Mouse (Mus musculus) heart, embryonic 12.5 days (tissue): ENCODE results near the gene Mef2c. TPM values are rescaled to one million over a fixed set of nuclear protein-coding genes. Genes with fewer than 3 reads are reported as not detected.

ENCODE experiments used
- ATAC-seq: fragments of 200-750 bp; cut with Nextera tagmentation; 2 replicates; pipeline ENCODE4 v1.8.0; 2017; ENCODE audit warnings: moderate TSS enrichment, moderate library complexity; ENCODE audit not compliant: insufficient number of reproducible peaks, low FRiP score
- H3K27ac ChIP-seq: fragments of 300-500 bp; sonication (generic); 2 replicates; pipeline ENCODE4 v1.5.1; 2016; ENCODE audit warnings: mild to moderate bottlenecking, moderate library complexity; ENCODE audit not compliant: poor library complexity, severe bottlenecking
- H3K27me3 ChIP-seq: fragments of 300-500 bp; sonication (generic); replicated peaks from 2 replicates; pipeline ENCODE4 v1.6.1; 2016; ENCODE audit warnings: mild to moderate bottlenecking, moderate library complexity
- H3K36me3 ChIP-seq: fragments of 300-500 bp; sonication (generic); 2 replicates; pipeline ENCODE4 v1.6.1; 2016; ENCODE audit warnings: mild to moderate bottlenecking, moderate library complexity
- H3K4me1 ChIP-seq: fragments of 300-500 bp; sonication (generic); replicated peaks from 2 replicates; pipeline ENCODE4 v1.6.1; 2016; ENCODE audit warnings: mild to moderate bottlenecking
- H3K4me2 ChIP-seq: fragments of 300-500 bp; sonication (generic); 2 replicates; pipeline ENCODE4 v1.6.1; 2016; ENCODE audit warnings: mild to moderate bottlenecking, moderate library complexity
- H3K4me3 ChIP-seq: fragments of 300-500 bp; sonication (generic); 2 replicates; pipeline ENCODE4 v1.5.1; 2016; ENCODE audit warnings: mild to moderate bottlenecking
- H3K9ac ChIP-seq: fragments of 300-500 bp; sonication (generic); 2 replicates; pipeline ENCODE4 v1.6.1; 2016; ENCODE audit warnings: mild to moderate bottlenecking, moderate library complexity
- H3K9me3 ChIP-seq: fragments of 300-500 bp; sonication (generic); replicated peaks from 2 replicates; pipeline ENCODE4 v1.6.1; 2016; ENCODE audit warnings: mild to moderate bottlenecking, moderate library complexity
- WGBS: fragments of 180-500 bp; shearing (Covaris S2); methylation state at CpG from one replicate; pipeline ENCODE4 v1.1.7; 2016; 5-methylcytosine and 5-hydroxymethylcytosine counted together
- polyA plus RNA-seq: library from polyadenylated mRNA; unstranded; fragments of >200 nt; fragmentation: Nextera tagmentation; extraction: Ambion mirVana; gene quantifications from 2 replicates; pipeline ENCODE4 v1.2.1, GENCODE M21; 2016

Gene Mef2c
- polyA plus RNA-seq = 117 and 127 TPM in 2 replicates

DNA sequence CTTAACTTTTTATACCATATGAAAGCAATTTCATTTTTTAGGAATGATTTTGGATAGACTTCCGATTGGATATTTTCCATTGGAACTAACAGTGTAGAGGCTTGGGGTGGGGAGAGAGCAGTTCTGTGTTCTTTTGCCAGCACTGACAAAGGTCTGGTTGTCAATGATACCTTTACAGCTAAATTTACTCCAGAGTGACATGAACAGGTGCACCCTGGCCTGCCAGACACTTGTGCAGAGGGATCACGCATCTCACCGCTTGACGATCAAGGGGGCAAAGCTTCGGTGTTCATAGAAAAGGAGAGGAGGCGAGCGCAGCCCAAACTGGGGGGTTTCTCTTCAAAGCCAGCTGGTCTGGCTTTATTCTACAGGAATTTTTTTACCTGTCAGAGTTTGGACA lies at the start of gene Mef2c:
Gene Mef2c, plus strand, starts transcription at position 116 of the 400 bp plus-strand sequence.
- no peak for ATAC-seq
- Histone ChIP-seq H3K27me3 (no peaks in the 10 kb centered on the region), H3K4me3 (no peak within 1 kb of the TSS), H3K9me3 (no peaks in the 10 kb centered on the region), H3K4me2 (no peak within 1 kb of the TSS), H3K9ac (no peak within 1 kb of the TSS), H3K27ac (no peak within 1 kb of the TSS), H3K4me1 (no peaks in the 10 kb centered on the region), H3K36me3 (no peaks in the 10 kb centered on the region)
- WGBS = 80% methylated on average over 7 of the region's 7 CpGs

DNA sequence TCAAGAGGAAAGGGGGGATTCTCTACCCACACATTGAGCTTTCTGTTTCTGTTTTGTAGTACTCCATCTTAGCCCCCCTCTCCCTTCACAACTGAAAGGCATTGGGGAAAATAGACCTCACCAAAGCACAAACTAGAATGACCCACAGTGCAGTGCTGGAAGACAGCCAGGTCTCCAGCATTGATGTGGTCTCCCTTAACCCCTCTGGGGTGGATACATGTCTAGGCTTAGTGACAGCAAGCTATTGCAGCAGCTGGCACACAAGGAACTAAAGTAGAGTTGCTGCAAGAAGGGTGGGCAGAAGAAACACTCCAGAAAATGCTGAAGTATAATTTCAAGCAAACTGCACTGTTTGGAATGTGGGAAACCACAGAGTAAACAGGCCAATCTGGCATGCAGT lies 45.1 kb upstream of the Mef2c start:
- Histone ChIP-seq H3K27ac (no peak overlapping the region), H3K9me3 (no peaks in the 10 kb centered on the region), H3K4me1 (no peaks in the 10 kb centered on the region), H3K9ac (no peak overlapping the region), H3K4me3 (no peak overlapping the region), H3K27me3 (no peaks in the 10 kb centered on the region), H3K4me2 (no peak overlapping the region), H3K36me3 (no peaks in the 10 kb centered on the region)
- ATAC-seq = no peak

DNA sequence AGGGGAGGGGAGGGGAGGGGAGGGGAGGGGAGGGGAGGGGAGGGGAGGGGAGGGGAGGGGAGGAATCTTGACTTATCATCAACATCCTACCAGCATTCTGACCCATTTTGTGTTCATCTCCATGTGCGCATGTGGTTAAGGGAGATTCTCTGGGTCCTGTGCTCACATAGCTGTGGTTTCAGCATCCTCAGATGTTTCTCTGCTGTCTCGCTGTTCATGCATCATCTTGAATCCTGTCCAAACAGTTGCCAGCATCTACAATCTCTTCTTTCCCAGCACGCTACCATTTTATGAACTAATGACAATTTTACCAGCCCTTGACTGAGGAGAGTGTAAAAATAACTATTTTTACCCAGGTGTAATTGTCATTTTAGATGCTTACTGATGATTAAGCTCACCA lies 44.2 kb upstream of the Mef2c start:
- Histone ChIP-seq H3K27me3 (no peaks in the 10 kb centered on the region), H3K4me3 (no peak overlapping the region), H3K9me3 (no peaks in the 10 kb centered on the region), H3K27ac (no peak overlapping the region), H3K4me2 (no peak overlapping the region), H3K9ac (no peak overlapping the region), H3K36me3 (no peaks in the 10 kb centered on the region), H3K4me1 (no peaks in the 10 kb centered on the region)
- WGBS = 91% methylated on average over 3 of the region's 3 CpGs
- ATAC-seq = no peak

DNA sequence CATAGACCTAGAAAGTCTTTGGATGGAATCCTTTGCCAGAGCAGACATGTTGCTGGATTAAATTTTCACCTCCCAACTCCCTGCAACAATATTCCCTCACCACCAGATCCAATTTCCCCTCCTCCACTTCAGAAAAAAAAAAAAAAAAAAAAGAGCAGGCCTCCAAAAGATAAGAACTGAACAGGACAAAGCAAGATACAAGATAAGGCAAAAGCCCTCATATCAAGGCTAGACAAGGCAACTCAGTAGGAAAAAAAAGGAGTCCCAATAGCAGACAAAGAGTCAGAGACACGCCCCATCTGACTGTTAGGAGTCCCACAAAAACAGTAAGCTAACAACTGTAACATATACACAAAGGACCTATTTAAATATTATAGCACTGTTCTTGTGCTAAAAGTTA lies 43.2 kb upstream of the Mef2c start:
- no peak overlapping the region for H3K4me3 ChIP-seq
- no peak overlapping the region for H3K27ac ChIP-seq

DNA sequence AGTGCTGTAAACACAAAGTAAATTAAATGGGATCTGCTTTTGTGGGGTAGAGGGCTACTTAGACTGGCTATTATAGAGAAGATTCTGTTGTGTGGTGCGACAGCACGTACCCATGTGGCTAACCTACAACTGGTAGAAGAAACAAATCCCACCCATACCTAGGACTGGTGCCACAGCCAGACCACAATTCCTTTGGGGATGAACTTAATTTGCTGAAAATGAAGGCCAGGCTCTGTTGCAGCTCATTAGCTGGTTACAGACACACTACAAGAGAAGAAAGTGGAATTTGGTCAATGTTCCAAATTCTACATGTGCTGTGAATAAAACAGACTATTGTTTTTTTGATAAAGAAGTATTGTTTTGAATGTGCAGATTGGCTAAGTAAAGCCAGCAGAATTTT lies 42.3 kb upstream of the Mef2c start:
- Histone ChIP-seq H3K9me3 (no peaks in the 10 kb centered on the region), H3K9ac (no peak overlapping the region), H3K4me1 (no peaks in the 10 kb centered on the region), H3K27ac (no peak overlapping the region), H3K27me3 (no peaks in the 10 kb centered on the region), H3K4me3 (no peak overlapping the region), H3K36me3 (no peaks in the 10 kb centered on the region), H3K4me2 (no peak overlapping the region)
- ATAC-seq = no peak
- WGBS = 91% methylated on average over 2 of the region's 2 CpGs

More for the DNA sequence above, 43.2 kb upstream of the Mef2c start:
- Histone ChIP-seq H3K36me3 (no peaks in the 10 kb centered on the region), H3K4me2 (no peak overlapping the region), H3K9me3 (no peaks in the 10 kb centered on the region), H3K27me3 (no peaks in the 10 kb centered on the region), H3K4me1 (no peaks in the 10 kb centered on the region), H3K9ac (no peak overlapping the region)
- ATAC-seq = no peak
- 62% methylated on average over 1 of the region's 1 CpGs for WGBS

DNA sequence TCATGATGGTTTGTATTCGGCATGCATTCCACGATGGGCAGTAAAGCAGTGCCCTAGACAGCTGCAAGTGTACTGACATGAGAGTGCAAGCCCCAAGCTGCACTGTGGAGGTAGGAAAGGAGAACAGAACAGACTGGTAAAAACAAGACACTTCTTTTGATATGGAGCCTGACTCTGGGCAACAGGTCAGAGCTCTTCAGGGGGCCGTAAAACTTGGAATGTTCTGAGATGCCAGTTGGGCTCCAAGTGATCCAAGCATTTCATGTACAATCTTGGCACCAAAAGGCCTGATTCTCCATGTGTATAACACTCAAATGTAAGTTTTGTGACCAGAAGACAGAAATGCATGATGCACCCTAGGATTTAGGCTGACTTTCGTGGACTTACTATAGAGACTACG lies 37.1 kb upstream of the Mef2c start:
- H3K4me3 ChIP-seq = no peak overlapping the region
- no peaks in the 10 kb centered on the region for H3K4me1 ChIP-seq
- no peak overlapping the region for H3K9ac ChIP-seq
- H3K36me3 ChIP-seq = no peaks in the 10 kb centered on the region
- ATAC-seq = no peak
- 86% methylated on average over 5 of the region's 5 CpGs for WGBS
- no peak overlapping the region for H3K27ac ChIP-seq
- no peaks in the 10 kb centered on the region for H3K27me3 ChIP-seq
- H3K4me2 ChIP-seq = no peak overlapping the region
- H3K9me3 ChIP-seq = no peaks in the 10 kb centered on the region

DNA sequence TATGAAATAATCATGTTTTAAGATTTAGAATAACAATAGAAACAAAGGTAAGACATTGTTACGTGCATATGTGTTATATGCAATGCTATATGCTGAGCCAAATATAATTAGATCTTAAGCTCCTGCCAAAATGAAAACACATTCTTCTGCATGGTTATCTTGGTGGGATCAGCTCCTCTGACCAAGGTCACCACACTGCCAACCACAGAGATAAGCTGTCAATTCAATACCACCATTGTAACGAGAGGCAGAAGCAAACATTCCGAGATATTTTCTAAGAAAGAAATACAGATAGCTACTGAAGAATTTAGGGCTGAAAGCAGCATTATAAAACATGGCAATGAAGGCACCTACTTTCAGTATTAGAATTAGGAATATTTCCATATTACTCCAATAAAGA lies 35.0 kb upstream of the Mef2c start:
- Histone ChIP-seq H3K4me2 (no peak overlapping the region), H3K4me3 (no peak overlapping the region), H3K9ac (no peak overlapping the region), H3K27ac (no peak overlapping the region), H3K27me3 (no peaks in the 10 kb centered on the region), H3K9me3 (no peaks in the 10 kb centered on the region), H3K36me3 (no peaks in the 10 kb centered on the region), H3K4me1 (no peaks in the 10 kb centered on the region)
- no peak for ATAC-seq
- 49% methylated on average over 3 of the region's 3 CpGs for WGBS

DNA sequence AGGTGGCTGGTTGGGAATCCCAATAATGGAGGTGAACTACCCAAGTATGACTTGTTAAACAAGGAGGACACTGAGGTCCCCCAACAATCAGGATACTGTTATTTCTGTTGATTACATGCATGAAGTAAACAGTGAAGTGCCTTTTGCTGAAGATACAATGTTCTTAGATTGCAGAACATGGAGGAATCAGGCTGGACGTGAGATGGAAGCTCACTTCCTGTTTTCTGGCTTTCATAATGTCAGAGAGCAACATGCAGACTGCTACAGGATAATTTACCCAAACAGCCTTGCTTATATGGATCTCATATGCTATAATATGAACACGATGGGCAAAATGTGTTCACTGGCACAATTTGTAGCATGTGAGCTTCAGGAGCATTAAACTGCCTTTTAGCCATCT lies 30.1 kb upstream of the Mef2c start:
- H3K9ac ChIP-seq = no peak overlapping the region
- 75% methylated on average over 2 of the region's 2 CpGs for WGBS
- H3K27ac ChIP-seq = no peak overlapping the region
- no peaks in the 10 kb centered on the region for H3K27me3 ChIP-seq
- H3K9me3 ChIP-seq = no peaks in the 10 kb centered on the region
- no peak for ATAC-seq
- no peak overlapping the region for H3K4me3 ChIP-seq
- no peak overlapping the region for H3K4me2 ChIP-seq
- H3K36me3 ChIP-seq = no peaks in the 10 kb centered on the region
- H3K4me1 ChIP-seq = no peaks in the 10 kb centered on the region

DNA sequence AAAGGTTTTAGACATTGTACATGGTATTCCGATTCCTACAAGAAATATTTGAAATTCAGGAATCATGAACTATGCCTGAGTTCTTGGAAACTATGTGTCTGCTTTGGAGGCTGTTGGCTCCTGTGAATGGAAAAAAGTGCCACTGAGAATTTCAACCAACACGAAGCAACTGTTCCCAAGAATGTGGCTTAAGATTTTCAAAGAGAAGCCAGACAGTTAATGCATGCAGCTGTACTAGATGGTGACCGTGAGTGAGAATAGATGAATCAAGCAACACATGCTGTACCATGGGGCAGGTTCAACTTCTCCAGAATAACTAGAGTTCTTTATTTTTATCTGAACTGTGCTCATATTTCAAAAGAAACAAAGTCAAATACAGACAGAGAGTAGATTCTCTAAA lies 23.4 kb upstream of the Mef2c start:
- no peak overlapping the region for H3K4me3 ChIP-seq
- peaks cover 4% of the 10 kb centered on the region; the same call in 1 of the 2 replicates for H3K4me1 ChIP-seq
- H3K9ac ChIP-seq = no peak overlapping the region
- H3K27ac ChIP-seq = no peak overlapping the region
- no peak overlapping the region for H3K4me2 ChIP-seq
- no peaks in the 10 kb centered on the region for H3K9me3 ChIP-seq
- 50% methylated on average over 3 of the region's 3 CpGs for WGBS
- no peaks in the 10 kb centered on the region for H3K36me3 ChIP-seq
- no peaks in the 10 kb centered on the region for H3K27me3 ChIP-seq
- no peak for ATAC-seq

DNA sequence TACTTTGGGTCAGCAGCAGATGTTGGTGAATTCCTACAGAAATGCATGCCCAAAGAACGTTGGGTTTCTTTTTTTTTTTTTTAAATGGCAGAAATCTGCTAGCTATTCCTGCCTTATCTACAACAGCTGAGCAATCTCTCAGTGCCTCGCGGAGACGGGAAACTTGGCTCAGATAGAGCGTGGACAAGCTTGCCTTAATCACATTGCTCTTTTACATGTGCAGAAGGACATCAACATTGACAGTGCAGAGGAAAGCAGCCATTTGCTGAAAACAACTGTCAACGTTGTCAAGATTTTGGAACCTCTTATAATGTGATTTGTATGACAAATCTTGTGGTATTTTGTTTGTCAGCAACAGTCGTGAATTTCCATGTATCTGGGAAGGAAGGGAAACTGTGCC lies 22.5 kb upstream of the Mef2c start:
- Histone ChIP-seq H3K27me3 (no peaks in the 10 kb centered on the region), H3K4me3 (no peak overlapping the region), H3K27ac (no peak overlapping the region), H3K36me3 (no peaks in the 10 kb centered on the region), H3K9me3 (no peaks in the 10 kb centered on the region), H3K9ac (no peak overlapping the region), H3K4me2 (no peak overlapping the region), H3K4me1 (peaks cover 4% of the 10 kb centered on the region; the same call in 1 of the 2 replicates)
- no peak for ATAC-seq
- 12% methylated on average over 7 of the region's 7 CpGs for WGBS

DNA sequence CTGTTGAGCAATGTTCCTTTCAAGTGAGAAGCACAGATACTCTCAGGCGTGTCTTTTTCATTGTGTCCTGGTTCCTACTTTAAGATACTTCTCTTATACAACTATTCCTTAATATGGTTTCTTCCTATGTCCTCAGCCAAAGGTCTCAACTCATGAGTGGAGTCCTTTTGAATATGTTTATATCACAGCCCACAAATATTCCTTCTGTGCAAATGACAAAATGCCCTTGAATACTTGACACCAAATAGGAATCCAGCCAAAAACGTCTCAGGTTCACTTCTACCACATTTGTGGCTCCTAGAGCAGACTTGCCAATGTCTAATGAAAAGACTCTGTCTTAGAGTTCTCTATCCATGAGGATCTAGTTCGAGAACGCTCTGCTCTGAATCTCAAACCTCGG lies 21.7 kb upstream of the Mef2c start:
- H3K4me3 ChIP-seq = no peak overlapping the region
- no peak overlapping the region for H3K4me2 ChIP-seq
- no peak overlapping the region for H3K9ac ChIP-seq
- H3K27me3 ChIP-seq = no peaks in the 10 kb centered on the region
- peaks cover 4% of the 10 kb centered on the region; the same call in 1 of the 2 replicates for H3K4me1 ChIP-seq
- WGBS = 76% methylated on average over 5 of the region's 5 CpGs
- no peak overlapping the region for H3K27ac ChIP-seq
- no peaks in the 10 kb centered on the region for H3K9me3 ChIP-seq
- ATAC-seq = no peak
- H3K36me3 ChIP-seq = no peaks in the 10 kb centered on the region

DNA sequence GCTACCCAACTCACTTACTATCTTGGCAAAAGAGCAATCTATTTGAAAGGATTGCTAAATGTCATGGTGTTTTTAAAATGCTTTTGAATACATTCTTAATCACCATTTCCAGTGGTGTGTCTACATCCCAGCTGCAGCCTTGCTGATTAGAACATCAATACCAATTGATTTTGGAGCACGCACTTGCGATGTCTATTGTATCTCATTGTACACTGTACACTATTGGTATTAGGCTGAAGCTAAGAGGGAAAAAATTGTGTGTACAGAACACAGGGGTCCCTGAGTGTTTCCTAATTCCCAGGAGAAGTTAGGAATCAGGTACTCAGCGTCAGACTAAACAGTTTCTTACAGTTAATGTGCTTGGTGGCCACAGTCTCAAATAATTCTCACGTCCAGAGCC lies 19.6 kb upstream of the Mef2c start:
- H3K9me3 ChIP-seq = no peaks in the 10 kb centered on the region
- H3K4me1 ChIP-seq = peaks cover 4% of the 10 kb centered on the region; the same call in 1 of the 2 replicates
- H3K36me3 ChIP-seq = no peaks in the 10 kb centered on the region
- H3K4me3 ChIP-seq = no peak overlapping the region
- WGBS = 90% methylated on average over 4 of the region's 4 CpGs
- H3K27me3 ChIP-seq = no peaks in the 10 kb centered on the region
- no peak for ATAC-seq
- H3K27ac ChIP-seq = no peak overlapping the region
- H3K9ac ChIP-seq = no peak overlapping the region
- no peak overlapping the region for H3K4me2 ChIP-seq
